Mouse (Mus musculus) ES-Bruce4 (cell line): ENCODE data around the gene Smarcd1. TPM values are rescaled to one million over a fixed set of nuclear protein-coding genes. Genes with fewer than 3 reads are reported as not detected.

Source experiments
- H3K27ac ChIP-seq: 2 replicates; pipeline ENCODE4 v1.5.1; 2012; ENCODE audit warnings: low read length, inconsistent platforms; ENCODE audit not compliant: insufficient read depth
- H3K27me3 ChIP-seq: 2 replicates; pipeline ENCODE4 v1.6.1; 2012; ENCODE audit warnings: mild to moderate bottlenecking, low read length, inconsistent platforms; ENCODE audit not compliant: control insufficient read depth, poor library complexity, insufficient read depth, severe bottlenecking
- H3K36me3 ChIP-seq: 2 replicates; pipeline ENCODE4 v1.6.1; 2012; ENCODE audit warnings: inconsistent platforms, mild to moderate bottlenecking, low read length, moderate library complexity; ENCODE audit not compliant: control insufficient read depth, poor library complexity, insufficient read depth, severe bottlenecking
- H3K4me1 ChIP-seq: one replicate; pipeline ENCODE4 v1.8.1; 2011; ENCODE audit warnings: low read length; ENCODE audit not compliant: control insufficient read depth, insufficient read depth
- H3K4me3 ChIP-seq: 2 replicates; pipeline ENCODE4 v1.5.1; 2011; ENCODE audit warnings: low read depth, mild to moderate bottlenecking, low read length
- H3K9ac ChIP-seq: 2 replicates; pipeline ENCODE4 v1.6.1; 2012; ENCODE audit warnings: low read depth, mild to moderate bottlenecking, inconsistent platforms; ENCODE audit not compliant: poor library complexity, severe bottlenecking
- H3K9me3 ChIP-seq: replicated peaks from 2 replicates; pipeline ENCODE4 v1.6.1; 2012; ENCODE audit warnings: mild to moderate bottlenecking, low read length, inconsistent platforms; ENCODE audit not compliant: control insufficient read depth, poor library complexity, insufficient read depth, severe bottlenecking
- CTCF ChIP-seq: IDR thresholded peaks from one replicate; pipeline ENCODE4 v1.8.1; 2011; ENCODE audit warnings: low read depth, low read length
- EP300 ChIP-seq: IDR thresholded peaks from 2 replicates; pipeline ENCODE4 v1.6.1; 2011; ENCODE audit warnings: low read depth, low read length; ENCODE audit not compliant: insufficient read depth
- POLR2A ChIP-seq: IDR thresholded peaks from one replicate; pipeline ENCODE4 v1.8.1; 2011; ENCODE audit warnings: low read length; ENCODE audit not compliant: insufficient read depth
- polyA plus RNA-seq: library from polyadenylated mRNA; stranded (reverse); fragments of >200 nt; gene quantifications from 2 replicates; pipeline ENCODE4 v1.2.4, GENCODE M21; 2011; ENCODE audit warnings: low read depth; ENCODE audit not compliant: missing spikeins, insufficient read depth, insufficient read length

Gene Smarcd1
- 92.3 and 100 TPM in 2 replicates for polyA plus RNA-seq

GRCm38 (mm10) chr15:99701999-99702900, at the start of gene Smarcd1:
Smarcd1 (plus strand) TSS chr15:99702129.
- H3K27ac ChIP-seq = peak within 1 kb of the TSS; percentile 77
- peaks cover 8% of the 10 kb centered on the region for H3K36me3 ChIP-seq
- TF ChIP-seq CTCF (peak; percentile 69), EP300 (peak; percentile 57; the same call in 1 of the 2 replicates), POLR2A (no peak)
- H3K4me1 ChIP-seq = peaks cover 10% of the 10 kb centered on the region
- peak within 1 kb of the TSS; percentile 93 for H3K9ac ChIP-seq
- peak within 1 kb of the TSS; percentile 96 for H3K4me3 ChIP-seq
- no peaks in the 10 kb centered on the region for H3K27me3 ChIP-seq
- H3K9me3 ChIP-seq = no peaks in the 10 kb centered on the region

- H3K27me3 ChIP-seq = no peaks in the 10 kb centered on the region
- H3K4me3 ChIP-seq = peak overlapping the region; percentile 71
Observed at GRCm38 (mm10) chr15:99653291-99653690, 48.6 kb upstream of the Smarcd1 start.

GRCm38 (mm10) chr15:99653876-99654275, 48.1 kb upstream of the Smarcd1 start:
- H3K4me1 ChIP-seq = peaks cover 9% of the 10 kb centered on the region
- TF ChIP-seq POLR2A = no peak
- TF ChIP-seq EP300 = no peak
- no peaks in the 10 kb centered on the region for H3K27me3 ChIP-seq
- H3K9me3 ChIP-seq = no peaks in the 10 kb centered on the region
- peak overlapping the region; percentile 71 for H3K4me3 ChIP-seq
- H3K9ac ChIP-seq = peak overlapping the region; percentile 38
- peak overlapping the region; percentile 18 for H3K27ac ChIP-seq
- 0 out of 2 replicates have a peak, but pooled peaks cover 3% of the 10 kb centered on the region for H3K36me3 ChIP-seq

More at GRCm38 (mm10) chr15:99653291-99653690, 48.6 kb upstream of the Smarcd1 start:
- no peaks in the 10 kb centered on the region for H3K9me3 ChIP-seq
- H3K36me3 ChIP-seq = 0 out of 2 replicates have a peak, but pooled peaks cover 3% of the 10 kb centered on the region
- peak overlapping the region; percentile 38 for H3K9ac ChIP-seq
- H3K27ac ChIP-seq = peak overlapping the region; percentile 18
- TF ChIP-seq POLR2A (no peak), CTCF (no peak), EP300 (no peak)
- H3K4me1 ChIP-seq = peaks cover 5% of the 10 kb centered on the region

- H3K4me1 ChIP-seq = peaks cover 9% of the 10 kb centered on the region
- no peak overlapping the region for H3K27ac ChIP-seq
- no peak overlapping the region for H3K9ac ChIP-seq
- H3K9me3 ChIP-seq = no peaks in the 10 kb centered on the region
- H3K27me3 ChIP-seq = no peaks in the 10 kb centered on the region
- TF ChIP-seq CTCF = no peak
- H3K36me3 ChIP-seq = no peaks in the 10 kb centered on the region
- H3K4me3 ChIP-seq = no peak overlapping the region
Observed at GRCm38 (mm10) chr15:99655956-99656355, 46.0 kb upstream of the Smarcd1 start.

- peaks cover 7% of the 10 kb centered on the region for H3K4me1 ChIP-seq
- H3K4me3 ChIP-seq = no peak overlapping the region
- H3K9me3 ChIP-seq = no peaks in the 10 kb centered on the region
- TF ChIP-seq EP300 (no peak), POLR2A (no peak), CTCF (no peak)
- H3K36me3 ChIP-seq = no peaks in the 10 kb centered on the region
- H3K27me3 ChIP-seq = no peaks in the 10 kb centered on the region
- H3K27ac ChIP-seq = no peak overlapping the region
- H3K9ac ChIP-seq = no peak overlapping the region
Observed at GRCm38 (mm10) chr15:99658437-99658836, 43.5 kb upstream of the Smarcd1 start.

- H3K27me3 ChIP-seq = no peaks in the 10 kb centered on the region
- TF ChIP-seq POLR2A (no peak), EP300 (no peak), CTCF (no peak)
Observed at GRCm38 (mm10) chr15:99661121-99661830, 40.7 kb upstream of the Smarcd1 start.

More at GRCm38 (mm10) chr15:99661121-99661830, 40.7 kb upstream of the Smarcd1 start:
- H3K9ac ChIP-seq = no peak overlapping the region
- H3K9me3 ChIP-seq = no peaks in the 10 kb centered on the region
- no peaks in the 10 kb centered on the region for H3K36me3 ChIP-seq
- peaks cover 7% of the 10 kb centered on the region for H3K4me1 ChIP-seq
- no peak overlapping the region for H3K27ac ChIP-seq
- peak overlapping the region; percentile 30 for H3K4me3 ChIP-seq
